Mouse (Mus musculus): ENCODE results near the gene 1700001P01Rik. TPM values are rescaled to one million over a fixed set of nuclear protein-coding genes. Genes with fewer than 3 reads are reported as not detected.
"Not testable (repeated sequence)": the region's sequence is repeated elsewhere in the genome, so short reads cannot be mapped to it uniquely, and the experiment has no call there.

Gene 1700001P01Rik
- polyA plus RNA-seq, 1 experiment: not detected

DNA sequence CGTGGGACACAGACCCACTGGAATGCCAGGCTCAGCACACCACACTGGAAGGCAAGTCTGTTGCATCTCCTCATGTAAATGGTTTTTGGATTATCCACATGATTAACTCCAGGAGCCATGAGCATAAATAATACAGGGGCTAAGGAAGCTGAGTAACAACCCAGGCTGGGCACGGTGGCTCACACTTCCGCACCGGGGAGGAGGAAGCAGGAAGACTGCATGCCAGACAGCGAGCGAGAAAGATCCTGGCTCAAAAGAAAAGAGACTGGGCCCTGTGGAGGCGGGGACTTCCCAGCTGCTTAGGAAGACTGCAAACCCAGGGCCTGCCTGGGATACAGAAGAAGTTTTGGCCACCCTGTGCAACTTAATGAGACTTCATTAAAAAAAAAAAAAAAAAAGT, 35.5 kb downstream of the 1700001P01Rik start:
- Histone ChIP-seq H3K4me3 (ENCODE audit: low read depth, low read length) (no peak overlapping the region), H3K27me3 (ENCODE audit: control insufficient read depth, insufficient read depth, low read length) (no peaks in the 10 kb centered on the region), H3K36me3 (ENCODE audit: control insufficient read depth, insufficient read depth, low read length) (no peaks in the 10 kb centered on the region), H3K27ac (ENCODE audit: insufficient read depth, low read depth, low read length) (no peak overlapping the region), H3K4me1 (ENCODE audit: control insufficient read depth, insufficient read depth, insufficient read length, low read length) (no peaks in the 10 kb centered on the region)
- TF ChIP-seq POLR2A (IDR thresholded peaks at IDR 0.05; ENCODE audit: low read depth, low read length) (no peak), CTCF (IDR thresholded peaks at IDR 0.05; ENCODE audit: extremely low read depth, insufficient read length, insufficient replicate concordance, low read depth, low read length) (no peak)
- WGBS: 61% methylated on average over 7 of the region's 7 CpGs

DNA sequence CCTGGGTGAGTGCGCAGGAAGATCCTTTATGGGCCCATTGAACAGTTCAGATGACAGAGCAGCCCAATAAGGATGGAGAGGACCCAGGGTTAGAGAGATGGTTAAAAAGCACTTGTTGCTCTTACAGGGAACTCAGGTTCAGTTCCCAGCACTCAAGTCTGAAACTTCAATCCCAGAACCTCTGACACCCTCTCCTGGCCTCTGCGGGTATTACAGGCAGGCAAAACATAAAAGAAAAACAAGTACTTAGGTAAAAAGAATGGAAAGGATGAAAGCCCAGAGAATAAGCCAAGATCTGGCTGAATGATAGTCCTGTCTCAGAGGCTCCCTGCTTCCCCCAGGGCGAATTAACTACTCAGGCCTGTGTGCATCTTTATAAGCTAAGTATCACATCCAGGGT, 36.6 kb downstream of the 1700001P01Rik start:
- Histone ChIP-seq H3K4me1 (ENCODE audit: control insufficient read depth, insufficient read depth, insufficient read length, low read length) (no peaks in the 10 kb centered on the region), H3K4me3 (ENCODE audit: low read depth, low read length) (no peak overlapping the region), H3K27ac (ENCODE audit: insufficient read depth, low read depth, low read length) (no peak overlapping the region), H3K36me3 (ENCODE audit: control insufficient read depth, insufficient read depth, low read length) (no peaks in the 10 kb centered on the region), H3K27me3 (ENCODE audit: control insufficient read depth, insufficient read depth, low read length) (no peaks in the 10 kb centered on the region)
- 89% methylated on average over 3 of the region's 3 CpGs for WGBS
- TF ChIP-seq CTCF (IDR thresholded peaks at IDR 0.05; ENCODE audit: extremely low read depth, insufficient read length, insufficient replicate concordance, low read depth, low read length): no peak
- no peak for TF ChIP-seq POLR2A (IDR thresholded peaks at IDR 0.05; ENCODE audit: low read depth, low read length)

DNA sequence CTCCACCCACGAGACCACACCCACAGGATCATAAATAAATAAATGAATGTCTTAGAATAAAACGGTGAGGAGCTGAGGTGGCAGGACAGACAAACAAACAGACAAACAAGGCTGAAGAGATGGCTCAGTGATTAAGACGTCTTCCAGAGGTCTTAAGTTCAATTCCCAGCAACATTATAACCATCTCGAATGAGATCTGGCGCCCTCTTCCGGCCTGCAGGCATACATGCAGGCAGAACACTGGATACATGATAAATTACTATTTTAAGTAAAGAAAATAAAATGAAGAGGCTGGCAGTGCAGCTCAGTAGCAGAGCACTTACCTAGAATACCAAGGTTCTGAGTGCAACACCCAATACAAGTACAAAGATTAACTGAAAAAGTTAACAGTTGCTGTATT, 37.0 kb downstream of the 1700001P01Rik start:
- no peaks in the 10 kb centered on the region for H3K27me3 ChIP-seq (ENCODE audit: control insufficient read depth, insufficient read depth, low read length)
- H3K36me3 ChIP-seq (ENCODE audit: control insufficient read depth, insufficient read depth, low read length): no peaks in the 10 kb centered on the region
- no peak overlapping the region for H3K27ac ChIP-seq (ENCODE audit: insufficient read depth, low read depth, low read length)
- H3K4me3 ChIP-seq (ENCODE audit: low read depth, low read length): no peak overlapping the region
- WGBS: 46% methylated on average over 6 of the region's 6 CpGs
- TF ChIP-seq CTCF (IDR thresholded peaks at IDR 0.05; ENCODE audit: extremely low read depth, insufficient read length, insufficient replicate concordance, low read depth, low read length) (peak; percentile 31; the same call in 1 of the 2 replicates), POLR2A (IDR thresholded peaks at IDR 0.05; ENCODE audit: low read depth, low read length) (no peak)
- H3K4me1 ChIP-seq (ENCODE audit: control insufficient read depth, insufficient read depth, insufficient read length, low read length): no peaks in the 10 kb centered on the region

DNA sequence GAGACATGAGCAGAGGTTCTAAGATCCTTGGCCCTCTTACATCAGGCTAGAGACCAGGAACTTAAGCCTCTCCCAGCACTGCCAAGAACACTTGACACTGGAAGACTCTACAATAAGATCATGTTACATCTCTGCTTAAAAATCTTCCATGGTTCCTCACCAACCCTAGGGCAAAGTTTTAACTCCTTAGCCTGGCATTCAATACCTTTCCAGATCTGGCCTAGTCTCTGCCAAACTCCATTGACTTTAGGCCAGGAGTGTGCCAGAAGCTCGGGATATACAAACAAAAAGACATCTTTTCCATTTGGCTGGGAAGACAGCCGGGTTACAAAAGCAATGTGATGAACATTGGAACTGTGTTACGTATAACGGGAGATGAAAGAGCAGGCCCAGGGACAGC, 38.1 kb downstream of the 1700001P01Rik start:
- Histone ChIP-seq H3K36me3 (ENCODE audit: control insufficient read depth, insufficient read depth, low read length) (no peaks in the 10 kb centered on the region), H3K4me3 (ENCODE audit: low read depth, low read length) (no peak overlapping the region), H3K27me3 (ENCODE audit: control insufficient read depth, insufficient read depth, low read length) (no peaks in the 10 kb centered on the region), H3K27ac (ENCODE audit: insufficient read depth, low read depth, low read length) (no peak overlapping the region), H3K4me1 (ENCODE audit: control insufficient read depth, insufficient read depth, insufficient read length, low read length) (no peaks in the 10 kb centered on the region)
- WGBS: 68% methylated on average over 4 of the region's 4 CpGs
- no peak for TF ChIP-seq POLR2A (IDR thresholded peaks at IDR 0.05; ENCODE audit: low read depth, low read length)
- no peak for TF ChIP-seq CTCF (IDR thresholded peaks at IDR 0.05; ENCODE audit: extremely low read depth, insufficient read length, insufficient replicate concordance, low read depth, low read length)

DNA sequence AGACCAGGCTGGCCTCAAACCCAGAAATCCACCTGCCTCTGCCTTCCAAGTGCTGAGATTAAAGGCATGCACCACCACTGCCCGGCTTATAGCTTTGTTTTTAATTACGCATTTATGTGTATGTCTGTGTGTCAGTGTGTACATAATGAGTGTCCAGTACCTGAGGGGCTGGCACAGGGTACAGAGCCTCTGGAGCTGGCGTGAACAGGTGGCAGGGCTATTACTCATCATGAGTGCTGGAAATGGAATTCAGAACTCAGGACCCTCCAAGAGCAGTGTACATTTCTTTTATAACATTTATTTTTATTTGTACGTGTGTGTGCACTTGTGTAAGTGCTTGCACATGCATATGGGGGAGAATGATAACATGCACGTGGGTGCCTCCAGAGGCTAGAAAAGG, 39.1 kb downstream of the 1700001P01Rik start:
- 85% methylated on average over 5 of the region's 5 CpGs for WGBS
- no peaks in the 10 kb centered on the region for H3K4me1 ChIP-seq (ENCODE audit: control insufficient read depth, insufficient read depth, insufficient read length, low read length)
- H3K27ac ChIP-seq (ENCODE audit: insufficient read depth, low read depth, low read length): no peak overlapping the region
- H3K27me3 ChIP-seq (ENCODE audit: control insufficient read depth, insufficient read depth, low read length): no peaks in the 10 kb centered on the region
- H3K36me3 ChIP-seq (ENCODE audit: control insufficient read depth, insufficient read depth, low read length): peaks cover 3% of the 10 kb centered on the region; the same call in 1 of the 2 replicates
- TF ChIP-seq CTCF (IDR thresholded peaks at IDR 0.05; ENCODE audit: extremely low read depth, insufficient read length, insufficient replicate concordance, low read depth, low read length): no peak
- no peak for TF ChIP-seq POLR2A (IDR thresholded peaks at IDR 0.05; ENCODE audit: low read depth, low read length)
- no peak overlapping the region for H3K4me3 ChIP-seq (ENCODE audit: low read depth, low read length)

DNA sequence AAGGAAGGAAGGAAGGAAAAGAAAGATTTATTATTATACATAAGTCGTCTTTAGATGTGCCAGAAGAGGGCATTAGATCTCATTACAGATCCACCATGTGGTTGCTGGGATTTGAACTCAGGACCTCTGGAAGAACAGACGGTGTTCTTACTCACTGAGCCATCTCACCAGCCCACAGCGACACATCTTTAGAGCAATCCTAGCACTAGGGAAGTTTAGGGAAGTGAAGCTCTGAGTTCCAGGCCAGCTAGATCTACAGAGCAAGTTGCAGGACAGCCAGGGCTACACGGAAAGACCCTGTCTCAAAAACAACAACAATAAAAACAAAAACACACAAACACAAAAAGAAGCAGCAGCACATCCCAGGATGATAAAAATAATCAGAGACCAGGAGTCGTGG, 40.9 kb downstream of the 1700001P01Rik start:
- 88% methylated on average over 5 of the region's 5 CpGs for WGBS
- H3K4me1 ChIP-seq (ENCODE audit: control insufficient read depth, insufficient read depth, insufficient read length, low read length); H3K27me3 ChIP-seq (ENCODE audit: control insufficient read depth, insufficient read depth, low read length); H3K4me3 ChIP-seq (ENCODE audit: low read depth, low read length); H3K36me3 ChIP-seq (ENCODE audit: control insufficient read depth, insufficient read depth, low read length); H3K27ac ChIP-seq (ENCODE audit: insufficient read depth, low read depth, low read length): not testable (repeated sequence)

DNA sequence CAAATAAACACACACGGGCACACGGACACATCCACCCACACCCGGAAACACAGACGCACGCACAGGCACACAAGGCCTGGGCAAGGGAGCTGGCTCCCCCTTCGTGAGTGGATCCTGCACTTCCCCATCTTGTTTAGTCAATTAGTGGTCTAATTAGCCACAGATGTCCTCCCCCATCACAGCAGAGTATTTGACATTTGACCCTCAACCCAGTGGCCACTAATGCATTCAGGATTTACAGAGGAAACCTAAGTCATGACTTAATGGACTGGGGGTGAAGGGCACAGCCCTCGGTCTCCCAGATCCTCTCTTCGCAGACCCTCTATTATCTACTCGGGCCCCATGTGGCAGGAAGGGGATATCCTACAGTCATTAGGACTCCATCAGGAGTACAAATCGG, 42.0 kb downstream of the 1700001P01Rik start:
- TF ChIP-seq CTCF (IDR thresholded peaks at IDR 0.05; ENCODE audit: extremely low read depth, insufficient read length, insufficient replicate concordance, low read depth, low read length) (no peak), POLR2A (IDR thresholded peaks at IDR 0.05; ENCODE audit: low read depth, low read length) (no peak)
- no peak overlapping the region for H3K4me3 ChIP-seq (ENCODE audit: low read depth, low read length)
- peaks cover 8% of the 10 kb centered on the region for H3K36me3 ChIP-seq (ENCODE audit: control insufficient read depth, insufficient read depth, low read length)
- WGBS: 78% methylated on average over 10 of the region's 10 CpGs
- 0 out of 2 replicates have a peak, but pooled peaks cover 3% of the 10 kb centered on the region for H3K4me1 ChIP-seq (ENCODE audit: control insufficient read depth, insufficient read depth, insufficient read length, low read length)
- no peak overlapping the region for H3K27ac ChIP-seq (ENCODE audit: insufficient read depth, low read depth, low read length)
- no peaks in the 10 kb centered on the region for H3K27me3 ChIP-seq (ENCODE audit: control insufficient read depth, insufficient read depth, low read length)

DNA sequence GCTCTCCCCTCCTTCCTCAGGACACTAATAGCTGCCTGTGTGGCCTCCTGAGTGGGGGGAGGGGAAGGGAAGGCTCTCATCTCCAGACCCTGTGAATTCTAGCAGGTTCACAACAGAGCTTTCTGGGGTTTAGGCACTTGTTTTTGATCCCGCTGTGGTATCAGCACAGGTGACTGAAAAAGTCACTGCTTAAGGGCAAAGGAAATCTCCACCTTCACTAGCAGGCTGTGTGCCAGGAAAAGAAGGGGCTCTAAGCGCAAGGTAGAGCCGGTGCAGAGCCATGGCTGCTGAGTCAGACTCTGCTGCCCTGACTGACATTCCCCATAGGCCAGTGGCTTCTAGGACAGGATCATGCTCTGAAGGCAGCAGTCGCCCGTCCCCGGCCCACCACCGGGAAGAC, 47.0 kb downstream of the 1700001P01Rik start:
- no peak for TF ChIP-seq POLR2A (IDR thresholded peaks at IDR 0.05; ENCODE audit: low read depth, low read length)
- TF ChIP-seq CTCF (IDR thresholded peaks at IDR 0.05; ENCODE audit: extremely low read depth, insufficient read length, insufficient replicate concordance, low read depth, low read length): no peak
- peaks cover 23% of the 10 kb centered on the region for H3K36me3 ChIP-seq (ENCODE audit: control insufficient read depth, insufficient read depth, low read length)
- no peak overlapping the region for H3K4me3 ChIP-seq (ENCODE audit: low read depth, low read length)
- 83% methylated on average over 7 of the region's 7 CpGs for WGBS
- no peaks in the 10 kb centered on the region for H3K27me3 ChIP-seq (ENCODE audit: control insufficient read depth, insufficient read depth, low read length)
- H3K4me1 ChIP-seq (ENCODE audit: control insufficient read depth, insufficient read depth, insufficient read length, low read length): 0 out of 2 replicates have a peak, but pooled peaks cover 3% of the 10 kb centered on the region
- no peak overlapping the region for H3K27ac ChIP-seq (ENCODE audit: insufficient read depth, low read depth, low read length)

Data from small intestine, adult 2 months (tissue).